Mouse (Mus musculus) ES-E14 (cell line): ENCODE data around the gene Ube2o. TPM values are rescaled to one million over a fixed set of nuclear protein-coding genes. Genes with fewer than 3 reads are reported as not detected.

Experiments
- DNase-seq: peaks from one replicate; pipeline ENCODE4 v3.0.0-alpha.2; 2013; ENCODE audit warnings: low read depth, low spot score
- H3K27ac ChIP-seq: 2 replicates; pipeline ENCODE4 v1.5.1; 2012; ENCODE audit warnings: low read depth, mild to moderate bottlenecking, low read length, moderate library complexity, mixed read lengths; ENCODE audit not compliant: poor library complexity, insufficient read depth, severe bottlenecking
- H3K36me3 ChIP-seq: 2 replicates; pipeline ENCODE4 v1.6.1; 2012; ENCODE audit warnings: mild to moderate bottlenecking, low read length, moderate library complexity, mixed read lengths; ENCODE audit not compliant: control insufficient read depth, poor library complexity, insufficient read depth, severe bottlenecking
- H3K4me1 ChIP-seq, 2 experiments: fragments of 150-350 bp in 1 of 2; sonication (generic) in 1 of 2; 2 replicates each; pipeline ENCODE4 v1.6.1; 2012; ENCODE audit warnings: low read length in 2 of 2, mild to moderate bottlenecking in 1 of 2, mixed read lengths in 1 of 2; ENCODE audit not compliant: control insufficient read depth in 2 of 2, insufficient read depth in 2 of 2, poor library complexity in 1 of 2
- H3K4me3 ChIP-seq, 2 experiments: fragments of 150-350 bp in 1 of 2; sonication (generic) in 1 of 2; 2 replicates each; pipeline ENCODE4 v1.5.1; 2012; ENCODE audit warnings: low read length in 2 of 2, low read depth in 1 of 2, mild to moderate bottlenecking in 1 of 2, mixed read lengths in 1 of 2; ENCODE audit not compliant: insufficient read depth in 1 of 2, poor library complexity in 1 of 2, severe bottlenecking in 1 of 2
- H3K9ac ChIP-seq: 2 replicates; pipeline ENCODE4 v1.6.1; 2012; ENCODE audit warnings: low read depth, mild to moderate bottlenecking, low read length, mixed read lengths; ENCODE audit not compliant: poor library complexity, insufficient read depth, severe bottlenecking
- H3K9me3 ChIP-seq: fragments of 150-350 bp; sonication (generic); 2 replicates; pipeline ENCODE4 v1.6.1; 2012; ENCODE audit warnings: low read depth, mild to moderate bottlenecking, low read length; ENCODE audit not compliant: control insufficient read depth, insufficient read depth
- CHD2 ChIP-seq: IDR thresholded peaks from 2 replicates; pipeline ENCODE4 v1.6.1; 2014; ENCODE audit warnings: mild to moderate bottlenecking, low read depth, low read length, inconsistent platforms
- HCFC1 ChIP-seq: IDR thresholded peaks from 2 replicates; pipeline ENCODE4 v1.6.1; 2012; ENCODE audit warnings: low read length, inconsistent platforms, borderline replicate concordance; ENCODE audit not compliant: insufficient read depth
- MAFK ChIP-seq: IDR thresholded peaks from 2 replicates; pipeline ENCODE4 v1.6.1; 2014; ENCODE audit warnings: mild to moderate bottlenecking, low read depth, low read length, inconsistent platforms; ENCODE audit not compliant: insufficient read depth
- ZC3H11A ChIP-seq: IDR thresholded peaks from 2 replicates; pipeline ENCODE4 v1.6.1; 2012; ENCODE audit warnings: low read depth, mild to moderate bottlenecking, inconsistent platforms, low read length, borderline replicate concordance
- ZNF384 ChIP-seq: IDR thresholded peaks from 2 replicates; pipeline ENCODE4 v1.6.1; 2012; ENCODE audit warnings: low read depth, low read length, inconsistent platforms
- in situ Hi-C, 2 experiments: fragments of 600-800 bp; cut with MboI; formaldehyde crosslinking; loops; one replicate each; pipeline ENCODE4 v1.15.1; 2025; ENCODE audit warnings: low sequenced_read_pairs in 2 of 2, inconsistent platforms in 1 of 2; ENCODE audit not compliant: unreplicated experiment in 2 of 2
- total RNA-seq: library from RNA; depleted of rRNA; stranded (reverse); fragments of 300-350 nt; gene quantifications from 2 replicates; pipeline ENCODE4 v1.2.3, GENCODE M21; 2012

Ube2o gene
- total RNA-seq, 1 experiment = 45.2 TPM

DNA sequence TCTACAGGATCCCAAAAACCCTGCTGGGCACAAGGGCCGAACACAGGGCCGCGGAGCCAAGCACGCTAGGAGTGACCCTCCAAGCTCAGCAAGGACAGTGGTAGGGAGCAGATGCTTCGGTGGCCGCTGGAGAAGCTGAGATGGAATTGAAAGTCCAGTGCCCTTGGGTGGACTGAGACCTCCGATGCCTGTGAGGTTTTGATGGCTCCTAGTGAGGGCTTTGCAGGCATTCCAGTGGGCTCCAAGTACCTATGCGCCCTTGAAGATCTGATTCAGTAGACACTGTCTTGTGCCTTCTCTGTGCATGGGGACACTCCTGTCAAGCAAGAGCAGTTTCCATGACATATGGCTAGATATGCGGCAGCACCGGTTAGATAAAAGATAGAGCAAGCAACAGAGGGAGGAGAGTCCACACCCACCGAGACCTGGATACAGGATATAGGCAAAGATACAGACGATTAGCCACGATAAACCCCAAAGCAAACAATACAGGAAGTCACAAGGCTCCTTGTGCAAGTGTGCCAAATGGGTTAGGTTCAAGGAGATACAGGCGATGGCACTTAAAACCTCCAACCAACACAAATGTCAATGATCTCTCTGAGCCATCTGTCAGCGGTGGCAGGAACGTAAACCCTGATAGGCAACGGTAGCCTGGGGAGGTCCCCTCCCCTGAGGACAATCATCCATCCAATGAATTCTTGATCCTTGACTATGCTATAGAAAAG lies 74.9 kb downstream of the Ube2o start:
- in situ Hi-C loops = no loop called here
- TF ChIP-seq ZC3H11A (no peak), MAFK (no peak), HCFC1 (no peak), CHD2 (no peak), ZNF384 (no peak)
- Histone ChIP-seq H3K27ac (no peak overlapping the region), H3K9ac (no peak overlapping the region), H3K36me3 (no peaks in the 10 kb centered on the region), H3K9me3 (no peaks in the 10 kb centered on the region), H3K4me1 (peaks cover 0 to 1% of the 10 kb centered on the region in 2 experiments; a peak in 1 of 4 replicates), H3K4me3 (no peak overlapping the region)
- DNase-seq = no peak

DNA sequence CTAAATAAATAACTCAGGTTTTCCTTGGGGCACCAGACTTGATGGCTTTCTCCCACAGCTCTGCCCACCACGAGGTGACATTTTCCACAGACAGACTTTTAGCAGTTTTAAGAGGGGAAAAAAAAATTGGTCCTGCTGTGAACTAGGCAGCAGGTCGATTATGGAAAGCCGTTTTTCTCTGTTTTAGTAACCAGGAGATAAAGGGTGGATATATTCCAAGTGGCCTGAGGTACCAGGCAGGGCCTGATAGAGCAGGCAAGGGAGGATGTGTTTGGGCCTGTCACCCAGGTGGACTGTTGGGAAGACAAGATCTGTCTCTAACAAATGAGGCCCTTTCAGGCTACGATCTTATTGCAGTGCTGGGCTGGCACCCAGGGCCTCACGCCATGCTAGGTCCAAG lies 75.7 kb downstream of the Ube2o start:
- Histone ChIP-seq H3K4me1 (peaks cover 0 to 1% of the 10 kb centered on the region in 2 experiments; a peak in 1 of 4 replicates), H3K36me3 (no peaks in the 10 kb centered on the region), H3K9ac (no peak overlapping the region), H3K27ac (no peak overlapping the region), H3K9me3 (no peaks in the 10 kb centered on the region), H3K4me3 (no peak overlapping the region)
- in situ Hi-C loops = no loop called here
- TF ChIP-seq MAFK (no peak), ZC3H11A (no peak), HCFC1 (no peak), ZNF384 (no peak), CHD2 (no peak)
- DNase-seq = no peak

DNA sequence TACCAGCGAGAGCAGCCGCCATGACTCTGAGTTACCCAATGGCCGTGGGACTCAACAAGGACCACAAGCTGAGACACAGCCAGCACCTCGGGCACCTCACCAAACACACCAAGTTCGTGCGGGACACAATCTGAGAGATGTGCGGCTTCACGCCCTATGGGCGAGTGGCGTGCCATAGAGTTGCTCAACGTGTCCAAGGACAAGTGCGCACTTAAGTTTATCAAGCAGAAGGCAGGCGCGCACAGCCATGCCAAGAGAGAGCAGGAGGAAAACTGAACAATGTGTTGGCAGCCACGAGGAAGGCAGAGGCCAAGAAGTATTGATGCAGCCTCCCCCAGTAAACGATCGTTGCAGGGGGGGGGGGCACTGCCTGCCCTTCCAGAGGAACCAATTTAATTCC lies 76.7 kb downstream of the Ube2o start:
- TF ChIP-seq HCFC1 (no peak), ZNF384 (no peak), MAFK (no peak), CHD2 (no peak), ZC3H11A (no peak)
- Histone ChIP-seq H3K4me1 (peaks cover 0 to 1% of the 10 kb centered on the region in 2 experiments; a peak in 1 of 4 replicates), H3K9me3 (no peaks in the 10 kb centered on the region), H3K4me3 (peak overlapping the region; percentile 50 to 64), H3K36me3 (no peaks in the 10 kb centered on the region), H3K9ac (peak overlapping the region; percentile 37; the same call in 1 of the 2 replicates), H3K27ac (no peak overlapping the region)
- no peak for DNase-seq
- in situ Hi-C loops = no loop called here

- Histone ChIP-seq H3K9me3 (no peaks in the 10 kb centered on the region), H3K27ac (no peak overlapping the region), H3K4me1 (peaks cover 0 to 1% of the 10 kb centered on the region in 2 experiments; a peak in 1 of 4 replicates), H3K36me3 (no peaks in the 10 kb centered on the region), H3K4me3 (no peak overlapping the region), H3K9ac (no peak overlapping the region)
- in situ Hi-C loops = no loop called here
- TF ChIP-seq ZNF384 = no peak
- no peak for TF ChIP-seq ZC3H11A
- peak; percentile 100 for TF ChIP-seq MAFK
- TF ChIP-seq HCFC1 = no peak
- no peak for TF ChIP-seq CHD2
- peak; percentile 72 for DNase-seq
Measured at GRCm38 (mm10) chr11:116501005-116501746, 80.1 kb downstream of the Ube2o start.
